Mouse (Mus musculus) liver, adult 2 months (tissue): ENCODE measurements at regions not wholly inside any gene's neighbourhood (a gene's known extent, or its start where the extent isn't known, plus 50 kb on each side); places are given as distances from the start of the nearest gene placed in this dataset.

Experiments used
- CTCF ChIP-seq: fragments of 200-500 bp; IDR thresholded peaks from 2 replicates; pipeline ENCODE4 v1.5.1; 2011; ENCODE audit warnings: low read depth, low read length, control low read depth
- POLR2A ChIP-seq: fragments of 200-500 bp; IDR thresholded peaks from 2 replicates; pipeline ENCODE4 v1.6.1; 2011; ENCODE audit warnings: low read length, control low read depth; ENCODE audit not compliant: insufficient read depth; ENCODE audit errors: extremely low read depth

GRCm38 (mm10) chr11:114603108-114603507, 65.2 kb upstream of the Rpl38 start:
- TF ChIP-seq POLR2A (no peak), CTCF (no peak)
